Mouse (Mus musculus) thymus, postnatal 4 days (tissue): ENCODE data around the gene Frmd8.

Experiments
- DNase-seq: peaks from one replicate; pipeline ENCODE4 v3.0.0; 2021

Frmd8 gene

GRCm38 (mm10) chr19:5804371-5804899, 70.6 kb downstream of the Frmd8 start:
- peak; percentile 55 for DNase-seq

GRCm38 (mm10) chr19:5803881-5804279, 71.2 kb downstream of the Frmd8 start:
- no peak for DNase-seq

- peak; percentile 100 for DNase-seq
Measured at GRCm38 (mm10) chr19:5803041-5803880, 71.8 kb downstream of the Frmd8 start.

GRCm38 (mm10) chr19:5802787-5803040, 72.4 kb downstream of the Frmd8 start:
- DNase-seq = no peak

- DNase-seq = peak; percentile 97
Measured at GRCm38 (mm10) chr19:5802011-5802786, 72.9 kb downstream of the Frmd8 start.

GRCm38 (mm10) chr19:5801432-5801964, 73.6 kb downstream of the Frmd8 start:
- no peak for DNase-seq

- peak; percentile 60 for DNase-seq
Measured at GRCm38 (mm10) chr19:5800632-5801431, 74.2 kb downstream of the Frmd8 start.

- no peak for DNase-seq
Measured at GRCm38 (mm10) chr19:5800350-5800631, 74.8 kb downstream of the Frmd8 start.
